Mouse (Mus musculus) forebrain, embryonic 10.5 days (tissue): ENCODE results near the gene Hist1h3i. TPM values are rescaled to one million over a fixed set of nuclear protein-coding genes. Genes with fewer than 3 reads are reported as not detected.
"Not testable (repeated sequence)": the region's sequence is repeated elsewhere in the genome, so short reads cannot be mapped to it uniquely, and the experiment has no call there.

ENCODE experiments used
- DNase-seq: peaks from one replicate; pipeline ENCODE4 v3.0.0-alpha.2; 2017; ENCODE audit warnings: low spot score; ENCODE audit errors: extremely low spot score
- H3K27ac ChIP-seq: fragments of 300-500 bp; sonication (generic); 2 replicates; pipeline ENCODE4 v1.5.1; 2016; ENCODE audit warnings: mild to moderate bottlenecking
- H3K27me3 ChIP-seq: fragments of 300-500 bp; sonication (generic); 2 replicates; pipeline ENCODE4 v1.6.1; 2016; ENCODE audit warnings: mild to moderate bottlenecking; ENCODE audit not compliant: poor library complexity, severe bottlenecking
- H3K36me3 ChIP-seq: fragments of 300-500 bp; sonication (generic); replicated peaks from 2 replicates; pipeline ENCODE4 v1.6.1; 2016; ENCODE audit warnings: mild to moderate bottlenecking, moderate library complexity
- H3K4me1 ChIP-seq: fragments of 300-500 bp; sonication (generic); 2 replicates; pipeline ENCODE4 v1.6.1; 2016
- H3K4me3 ChIP-seq: fragments of 300-500 bp; sonication (generic); 2 replicates; pipeline ENCODE4 v1.5.1; 2016; ENCODE audit warnings: mild to moderate bottlenecking, moderate library complexity
- H3K9me3 ChIP-seq: fragments of 300-500 bp; sonication (generic); 2 replicates; pipeline ENCODE4 v1.6.1; 2016; ENCODE audit warnings: mild to moderate bottlenecking, moderate library complexity
- WGBS: fragments of 180-500 bp; shearing (Covaris S2); methylation state at CpG from one replicate; pipeline ENCODE4 v1.1.7; 2016; 5-methylcytosine and 5-hydroxymethylcytosine counted together
- microRNA-seq: library from miRNA; unstranded; fragments of <30 nt; microRNA quantifications from one replicate; pipeline ENCODE4, GENCODE M21; 2017
- polyA plus RNA-seq: library from polyadenylated mRNA; unstranded; fragments of >200 nt; fragmentation: Nextera tagmentation; extraction: Ambion mirVana; gene quantifications from 2 replicates; pipeline ENCODE4 v1.2.1, GENCODE M21; 2016

The Hist1h3i gene
- polyA plus RNA-seq, 1 experiment from 2014 or later = 124 TPM

DNA sequence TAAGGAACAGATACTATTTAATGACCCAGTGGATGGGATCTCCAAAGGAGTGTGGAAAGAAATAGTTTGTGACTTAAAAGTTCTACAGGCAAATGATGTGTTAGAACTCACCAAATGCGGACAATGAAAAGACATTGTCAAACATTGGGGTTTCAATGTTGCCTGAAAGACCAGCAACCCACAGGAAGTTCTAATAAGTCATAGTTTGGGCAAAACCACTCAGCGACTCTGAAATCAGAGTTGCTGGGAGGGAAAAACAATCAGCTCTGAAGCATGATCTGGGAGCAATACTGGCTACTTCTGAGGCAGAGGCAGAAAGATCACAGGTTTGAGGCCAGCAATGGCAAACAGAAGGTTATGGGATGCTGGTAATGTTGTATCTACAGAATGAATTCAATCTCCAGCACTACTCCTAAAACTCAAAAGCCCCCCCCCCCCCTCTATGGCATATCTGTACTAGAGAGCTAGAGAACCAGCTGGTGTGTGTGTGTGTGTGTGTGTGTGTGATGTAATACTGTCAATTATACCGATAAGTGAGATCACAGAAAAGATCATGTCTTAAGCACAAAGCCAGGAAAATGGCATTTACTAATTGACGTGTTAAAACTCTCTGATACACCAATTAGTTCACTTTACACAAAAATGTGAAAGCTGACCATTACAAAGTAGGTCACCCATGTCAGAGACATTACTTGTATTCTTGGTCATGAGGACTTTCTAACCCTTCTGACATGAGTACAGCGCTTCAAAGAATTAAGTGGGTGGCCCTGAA, 33.6 kb downstream of the Hist1h3i start:
- peak overlapping the region; percentile 64 for H3K4me3 ChIP-seq
- H3K4me1 ChIP-seq = peaks cover 49% of the 10 kb centered on the region
- 5% methylated on average over 5 of the region's 5 CpGs for WGBS
- no peaks in the 10 kb centered on the region for H3K27me3 ChIP-seq
- peaks cover 5% of the 10 kb centered on the region; the same call in 1 of the 2 replicates for H3K36me3 ChIP-seq
- H3K27ac ChIP-seq = peak overlapping the region; percentile 95
- H3K9me3 ChIP-seq = no peaks in the 10 kb centered on the region
- DNase-seq = peak; percentile 65

DNA sequence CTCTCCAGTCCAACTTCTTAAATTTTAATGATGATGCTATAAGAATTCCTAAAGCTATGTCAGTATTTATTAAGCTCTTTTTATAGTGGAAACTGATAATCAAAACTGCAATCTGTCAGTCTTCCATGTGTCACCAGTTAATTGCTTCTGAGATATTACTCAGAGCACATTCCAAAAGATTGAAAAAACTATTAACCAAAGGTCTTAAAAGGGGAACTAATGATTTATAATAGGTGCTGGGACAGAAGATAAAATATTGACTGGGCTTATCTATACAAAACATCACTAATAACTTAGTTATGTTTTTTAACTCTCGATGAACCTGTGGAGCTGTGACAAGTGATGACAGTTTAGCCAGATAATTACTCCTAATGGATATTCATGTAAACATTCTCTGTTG, 38.2 kb downstream of the Hist1h3i start:
- no peak overlapping the region for H3K27ac ChIP-seq
- H3K36me3 ChIP-seq = peaks cover 8% of the 10 kb centered on the region; the same call in 1 of the 2 replicates
- no peak overlapping the region for H3K4me3 ChIP-seq
- H3K27me3 ChIP-seq = no peaks in the 10 kb centered on the region
- peaks cover 21% of the 10 kb centered on the region for H3K4me1 ChIP-seq
- WGBS = 89% methylated on average over 1 of the region's 1 CpGs
- H3K9me3 ChIP-seq = no peaks in the 10 kb centered on the region
- DNase-seq = no peak

DNA sequence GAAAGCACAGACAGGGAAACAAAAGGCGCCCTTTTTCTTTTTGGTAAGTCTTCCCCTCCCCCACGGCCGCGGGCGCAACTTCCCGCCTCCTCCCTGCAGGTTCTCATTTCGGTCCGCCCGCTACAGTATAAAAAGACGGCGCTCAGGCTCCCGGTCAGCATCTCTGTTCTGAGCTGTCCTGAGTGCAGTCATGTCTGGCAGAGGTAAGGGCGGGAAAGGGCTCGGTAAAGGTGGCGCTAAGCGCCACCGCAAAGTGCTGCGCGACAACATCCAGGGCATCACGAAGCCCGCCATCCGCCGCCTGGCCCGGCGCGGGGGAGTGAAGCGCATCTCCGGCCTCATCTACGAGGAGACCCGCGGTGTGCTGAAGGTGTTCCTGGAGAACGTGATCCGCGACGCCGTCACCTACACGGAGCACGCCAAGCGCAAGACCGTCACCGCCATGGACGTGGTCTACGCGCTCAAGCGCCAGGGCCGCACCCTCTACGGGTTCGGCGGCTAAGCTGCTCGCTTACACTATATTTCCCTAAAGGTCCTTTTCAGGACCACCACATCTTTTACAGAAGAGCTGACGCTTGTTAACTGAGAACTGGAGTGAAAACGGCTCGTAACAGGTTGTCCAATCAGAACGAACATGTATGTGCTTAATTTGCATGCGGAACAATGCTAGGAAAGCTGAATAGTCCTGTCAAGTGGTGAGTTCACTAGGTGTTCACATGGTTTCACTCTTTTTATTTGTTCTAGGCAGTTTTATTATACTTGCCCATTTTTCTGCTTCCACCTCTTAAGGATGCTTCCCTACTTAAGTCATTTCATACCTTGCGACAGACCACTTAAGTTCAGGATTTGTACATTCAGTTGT, 48.0 kb downstream of the Hist1h3i start, which contains the start of gene Hist1h4j:
TSS of gene Hist1h4j (plus strand) at position 159 of the 862 bp plus-strand sequence.
- Histone ChIP-seq H3K4me1 (peaks cover 35% of the 10 kb centered on the region), H3K4me3 (peak within 1 kb of the TSS; percentile 57), H3K27ac (peak within 1 kb of the TSS; percentile 99)
- not testable (repeated sequence) for H3K9me3 ChIP-seq, H3K27me3 ChIP-seq, H3K36me3 ChIP-seq
- peak; percentile 94 for DNase-seq
- under 1% methylated on average over 49 of the region's 56 CpGs for WGBS

DNA sequence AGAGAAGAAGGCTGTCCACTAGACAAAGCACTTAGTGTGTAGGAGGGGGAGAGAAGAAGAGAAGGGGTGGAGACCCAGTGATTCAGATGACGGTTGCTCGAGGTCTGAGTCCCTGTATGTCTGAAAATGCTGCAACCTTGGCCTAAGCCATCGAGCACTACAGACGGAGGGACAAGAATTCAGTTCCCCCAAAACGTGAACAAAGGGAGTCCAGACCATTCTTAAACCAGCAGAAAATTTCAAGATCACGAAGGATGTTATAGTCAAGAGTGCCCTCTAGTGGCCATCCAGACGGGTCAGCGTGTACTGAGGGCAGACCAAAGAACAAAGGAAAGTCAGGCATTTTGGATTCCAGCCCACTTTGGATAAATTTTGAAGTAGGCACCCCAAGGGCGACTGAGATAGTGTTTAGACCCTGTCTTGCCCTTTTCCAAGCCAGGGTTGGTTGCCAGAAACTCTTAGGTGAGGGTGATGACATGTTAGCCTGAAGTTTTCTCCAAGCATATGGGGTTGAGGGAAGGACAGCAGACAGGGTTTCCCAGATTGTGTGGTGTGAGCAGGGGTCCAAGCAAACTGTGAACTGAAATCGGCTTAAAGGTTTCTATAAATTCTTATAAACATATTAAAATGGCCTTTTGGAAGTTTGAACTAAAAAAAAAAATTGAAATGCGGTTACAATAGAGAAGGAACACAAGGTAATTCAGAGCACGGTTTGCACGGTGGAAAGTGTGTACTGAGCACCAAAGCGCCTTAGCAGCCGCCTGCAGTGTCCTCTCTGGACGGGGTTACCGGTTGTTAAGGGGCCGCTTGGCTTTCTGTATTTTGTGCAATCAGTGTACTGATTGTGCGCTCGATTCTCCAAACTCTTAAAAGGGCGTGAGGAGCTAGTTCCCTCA, 48.9 kb downstream of the Hist1h3i start:
- Histone ChIP-seq H3K4me3 (peak overlapping the region; percentile 57), H3K9me3 (no peaks in the 10 kb centered on the region), H3K4me1 (peaks cover 35% of the 10 kb centered on the region), H3K27me3 (no peaks in the 10 kb centered on the region), H3K27ac (peak overlapping the region; percentile 99), H3K36me3 (no peaks in the 10 kb centered on the region)
- DNase-seq = peak; percentile 85
- WGBS = under 1% methylated on average over 21 of the region's 21 CpGs

DNA sequence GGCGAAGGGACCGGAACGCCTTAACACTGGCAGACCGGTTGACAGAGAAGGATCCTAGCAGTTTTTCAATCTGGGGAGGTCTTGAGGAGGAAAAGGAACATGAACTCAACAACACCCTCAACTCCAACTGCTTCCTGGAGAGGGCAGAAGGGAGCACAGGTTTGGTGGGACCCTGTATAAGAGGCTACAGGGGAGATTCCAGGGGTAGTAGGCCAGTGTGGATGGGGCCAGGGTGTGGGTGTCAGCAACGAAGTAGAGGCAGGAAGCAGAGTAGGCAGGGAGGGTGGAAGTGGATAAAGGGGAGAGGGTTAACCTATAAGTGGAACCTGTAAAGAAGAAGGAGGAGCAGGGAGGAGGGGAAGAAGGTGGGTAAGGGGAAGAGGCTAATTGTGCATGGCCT, 49.7 kb downstream of the Hist1h3i start:
- Histone ChIP-seq H3K9me3 (no peaks in the 10 kb centered on the region), H3K27ac (peak overlapping the region; percentile 99), H3K36me3 (no peaks in the 10 kb centered on the region), H3K4me1 (peaks cover 35% of the 10 kb centered on the region), H3K27me3 (no peaks in the 10 kb centered on the region), H3K4me3 (peak overlapping the region; percentile 57)
- WGBS = 60% methylated on average over 5 of the region's 5 CpGs
- DNase-seq = peak; percentile 41

Small RNA genes lying within 50 kb of the gene (microRNA-seq; reads per million reads assigned to microRNA genes)
- not detected for gene Gm19658
- gene Gm44346 = not detected
- not detected for gene Gm44454
- gene Gm44466 = not detected

Other genes starting within 250 kb of the Hist1h3i start
- gene Olfr1366, start 240.6 kb downstream of the Hist1h3i start, polyA plus RNA-seq = 0.15 and 0.20 TPM in 2 replicates
- not detected in 2 replicates for gene Olfr1535, start 223.5 kb downstream of the Hist1h3i start, polyA plus RNA-seq
- gene Olfr1364, start 201.6 kb downstream of the Hist1h3i start, polyA plus RNA-seq = not detected in 2 replicates
- gene Olfr1362, start 169.3 kb downstream of the Hist1h3i start, polyA plus RNA-seq = not detected in 2 replicates
- gene Olfr11, start 140.9 kb downstream of the Hist1h3i start, polyA plus RNA-seq = not detected in 2 replicates
- gene Olfr1361, start 120.0 kb downstream of the Hist1h3i start, polyA plus RNA-seq = not detected in 2 replicates
- gene Olfr1360, start 106.0 kb downstream of the Hist1h3i start, polyA plus RNA-seq = not detected in 2 replicates
- gene Olfr1359, start 85.3 kb downstream of the Hist1h3i start, polyA plus RNA-seq = not detected in 2 replicates
- gene Hist1h2bl, start 67.2 kb downstream of the Hist1h3i start, polyA plus RNA-seq = 1.5 and 2.0 TPM in 2 replicates
- 11.9 and 12.0 TPM in 2 replicates for gene Hist1h2ai, start 66.9 kb downstream of the Hist1h3i start, polyA plus RNA-seq
- gene Hist1h3h, start 65.7 kb downstream of the Hist1h3i start, polyA plus RNA-seq = 9.4 and 11.1 TPM in 2 replicates
- gene Hist1h2bm, start 61.3 kb downstream of the Hist1h3i start, polyA plus RNA-seq = 5.3 and 5.6 TPM in 2 replicates
- 0.97 and 1.8 TPM in 2 replicates for gene Hist1h4j, start 48.3 kb downstream of the Hist1h3i start, polyA plus RNA-seq
- 1.8 and 5.8 TPM in 2 replicates for gene Hist1h4k, start 32.9 kb downstream of the Hist1h3i start, polyA plus RNA-seq
- gene Hist1h2ak, start 29.5 kb downstream of the Hist1h3i start, polyA plus RNA-seq = 17.5 and 18.1 TPM in 2 replicates
- 1.6 and 1.8 TPM in 2 replicates for gene Hist1h2bn, start 29.2 kb downstream of the Hist1h3i start, polyA plus RNA-seq
- 37.0 and 43.0 TPM in 2 replicates for gene Hist1h1b, start 2.7 kb downstream of the Hist1h3i start, polyA plus RNA-seq
- gene Hist1h2an, start 3.8 kb upstream of the Hist1h3i start, polyA plus RNA-seq = 11.9 and 17.4 TPM in 2 replicates
- 4.3 and 4.8 TPM in 2 replicates for gene Hist1h2bp, start 4.1 kb upstream of the Hist1h3i start, polyA plus RNA-seq
- gene Hist1h2bq, start 26.8 kb upstream of the Hist1h3i start, polyA plus RNA-seq = 19.8 and 21.9 TPM in 2 replicates
- gene Hist1h2ao, start 27.1 kb upstream of the Hist1h3i start, polyA plus RNA-seq = 4.2 TPM in 1 of 2 replicates, not detected in the other
- not detected in 2 replicates for gene Hist1h4m, start 28.4 kb upstream of the Hist1h3i start, polyA plus RNA-seq
- gene Hist1h4n, start 48.8 kb upstream of the Hist1h3i start, polyA plus RNA-seq = 9.3 and 9.4 TPM in 2 replicates
- gene Hist1h2ap, start 50.1 kb upstream of the Hist1h3i start, polyA plus RNA-seq = 6,723 and 6,843 TPM in 2 replicates
- gene Hist1h2br, start 50.4 kb upstream of the Hist1h3i start, polyA plus RNA-seq = 20.1 and 23.1 TPM in 2 replicates
- gene Zfp184, start 161.7 kb upstream of the Hist1h3i start, polyA plus RNA-seq = 24.3 and 26.8 TPM in 2 replicates
- 0.09 TPM in 1 of 2 replicates, not detected in the other for gene Pom121l2, start 197.8 kb upstream of the Hist1h3i start, polyA plus RNA-seq
- gene Prss16, start 226.4 kb upstream of the Hist1h3i start, polyA plus RNA-seq = 0.26 and 0.41 TPM in 2 replicates